Mouse (Mus musculus) CD8-positive naive resting alpha-beta T cell, adult 2 months (primary cell): Measurements from ENCODE around the gene Zfp940.
A peak's percentile ranks its signal among the peaks of the same experiment; 100 is the strongest.
"Not testable (repeated sequence)": the region's sequence is repeated elsewhere in the genome, so short reads cannot be mapped to it uniquely, and the experiment has no call there.

Experiments
- DNase-seq, 2 experiments: peaks; one replicate each; pipeline ENCODE4 v3.0.0; 2022; ENCODE audit warnings: low read depth in 2 of 2, low spot score in 2 of 2

Gene Zfp940

DNA sequence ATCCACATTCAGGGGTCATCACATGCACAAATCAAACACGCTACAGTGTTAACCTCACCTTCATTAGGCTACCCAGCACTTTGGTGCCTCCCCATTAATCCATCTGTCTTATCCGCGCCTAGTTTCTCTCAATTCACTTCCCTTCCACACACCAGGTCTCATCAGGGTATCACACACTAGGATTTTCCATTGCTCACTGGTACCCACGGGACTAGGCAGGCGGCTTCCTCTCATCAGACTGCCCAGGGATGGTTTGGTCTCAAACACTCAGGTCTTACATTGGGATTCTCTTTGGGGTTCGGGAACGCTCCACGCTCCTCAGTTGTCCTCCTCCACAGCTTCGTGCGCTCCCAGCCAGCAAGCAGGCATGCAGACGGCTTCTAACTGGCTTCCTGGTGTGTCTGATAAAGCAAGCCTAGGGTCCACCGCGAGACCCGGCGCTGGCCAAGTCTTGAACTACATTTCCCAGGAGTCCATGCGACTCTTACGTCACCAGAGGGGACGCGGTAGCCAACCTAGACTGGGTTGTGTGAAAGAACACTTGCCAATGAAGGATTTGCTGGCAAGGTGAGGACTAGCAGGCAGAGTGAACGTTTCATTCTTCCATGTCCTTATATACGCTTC is at the start of gene Zfp940:
Gene Zfp940 (minus strand): TSS at position 451 of the 624 bp plus-strand sequence.
- DNase-seq = peak; percentile 70 to 81

DNA sequence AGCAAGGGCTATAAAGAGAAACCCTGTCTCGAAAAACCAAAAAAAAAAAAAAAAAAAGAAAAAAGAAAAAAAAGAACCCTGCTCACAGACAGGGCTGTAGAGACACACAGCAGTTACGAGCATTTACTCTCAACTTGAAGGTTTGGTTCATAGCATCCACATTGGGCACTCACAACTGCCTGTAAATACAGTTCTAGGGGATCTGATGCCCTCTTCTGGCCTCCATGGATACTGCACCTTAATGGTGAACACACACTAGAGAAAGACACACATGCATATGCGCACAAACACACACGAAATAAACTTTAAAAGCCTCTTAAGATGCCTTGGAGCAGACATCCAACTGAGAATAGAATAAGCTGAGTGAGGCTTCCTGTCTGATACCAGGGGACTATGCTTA is 44.9 kb upstream of the Zfp940 start:
- DNase-seq = no peak

DNA sequence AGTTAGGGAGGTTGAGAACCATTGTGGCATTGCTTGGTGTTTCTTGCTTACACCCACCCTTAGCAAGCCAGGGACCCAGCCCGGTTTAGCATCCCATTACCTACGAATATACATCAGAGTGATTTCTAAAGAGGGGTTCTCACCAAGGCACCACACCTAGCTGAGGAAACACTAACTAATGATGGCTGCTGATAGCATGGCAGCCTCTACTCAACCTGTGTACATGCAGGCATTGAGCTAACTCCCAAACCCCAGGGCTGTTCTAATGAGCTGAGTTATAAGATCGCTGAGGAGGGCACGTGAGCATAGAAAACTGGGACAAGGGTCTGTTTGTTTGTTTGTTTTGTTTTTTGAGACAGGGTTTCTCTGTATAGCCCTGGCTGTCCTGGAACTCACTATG is 39.3 kb upstream of the Zfp940 start:
- DNase-seq = no peak

DNA sequence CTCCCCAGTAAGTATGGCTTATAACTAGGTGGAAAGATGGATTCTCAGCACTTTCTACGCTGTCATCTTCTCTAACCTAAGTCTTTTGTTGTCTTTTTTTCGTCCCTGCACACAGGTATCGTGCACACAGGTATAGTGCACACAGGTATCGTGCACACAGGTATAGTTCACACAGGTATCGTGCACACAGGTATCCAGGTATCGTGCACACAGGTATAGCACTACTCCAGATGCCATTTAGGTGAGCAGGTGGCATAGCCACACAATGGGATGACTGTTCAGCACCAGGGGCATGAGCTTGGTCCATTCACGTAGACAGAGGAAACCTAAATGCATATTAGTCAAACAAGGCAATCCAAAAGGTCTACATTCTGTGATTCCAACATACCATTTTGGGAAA is 37.0 kb upstream of the Zfp940 start:
- DNase-seq = no peak

DNA sequence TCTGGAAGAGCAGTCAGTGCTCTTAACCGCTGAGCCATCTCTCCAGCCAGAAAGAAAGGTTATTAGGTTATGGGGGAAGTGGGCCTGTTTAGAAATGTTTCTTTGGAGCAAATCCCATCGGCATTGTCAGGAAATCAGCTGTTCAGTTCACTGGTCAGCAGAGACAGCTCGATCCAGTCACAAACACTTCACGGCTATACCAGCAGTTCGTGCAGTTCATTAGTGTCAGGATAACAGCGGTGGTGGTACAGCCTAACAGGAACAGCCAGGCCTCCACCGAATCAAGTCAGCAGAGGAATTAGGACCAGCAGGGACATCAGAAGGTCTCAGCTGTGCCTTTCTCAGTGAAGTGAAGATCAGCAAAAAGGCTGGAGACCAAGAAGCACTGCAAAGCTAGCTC is 27.4 kb upstream of the Zfp940 start:
- no peak for DNase-seq

DNA sequence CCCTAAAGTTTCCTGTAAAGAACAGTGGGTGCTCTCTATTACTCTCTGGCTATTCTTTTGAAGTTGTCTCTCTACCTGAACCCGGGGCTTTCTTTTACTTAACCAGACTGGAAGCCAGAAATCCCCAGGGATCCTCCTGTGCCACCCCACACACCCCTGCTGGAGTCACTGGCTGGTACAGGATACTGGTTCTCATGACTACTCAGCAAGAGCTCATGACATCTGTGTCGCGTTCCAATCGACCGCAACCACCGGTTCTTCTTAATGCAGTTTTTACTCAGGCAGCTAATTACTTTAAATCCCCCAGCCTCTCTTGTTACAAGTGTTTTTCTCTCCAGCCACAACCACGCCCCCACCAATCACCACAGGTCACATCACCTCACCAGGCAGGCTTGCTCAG is 26.6 kb upstream of the Zfp940 start:
- DNase-seq = no peak

DNA sequence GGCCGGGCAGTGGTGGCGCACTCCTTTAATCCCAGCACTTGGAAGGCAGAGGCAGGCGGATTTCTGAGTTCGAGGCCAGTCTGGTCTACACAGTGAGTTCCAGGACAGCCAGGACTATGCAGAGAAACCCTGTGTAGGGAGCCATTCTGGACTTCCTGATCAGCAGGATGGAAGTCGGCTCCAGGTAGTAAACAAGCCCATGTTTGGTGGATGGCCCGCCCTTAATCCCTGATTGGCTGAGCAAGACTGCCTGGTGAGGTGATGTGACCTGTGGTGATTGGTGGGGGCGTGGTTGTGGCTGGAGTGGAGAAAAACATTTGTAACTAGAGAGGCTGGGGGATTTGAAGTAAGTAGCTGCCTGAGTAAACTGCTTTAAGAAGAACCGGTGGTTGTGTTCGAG is 24.1 kb upstream of the Zfp940 start:
- not testable (repeated sequence) for DNase-seq

DNA sequence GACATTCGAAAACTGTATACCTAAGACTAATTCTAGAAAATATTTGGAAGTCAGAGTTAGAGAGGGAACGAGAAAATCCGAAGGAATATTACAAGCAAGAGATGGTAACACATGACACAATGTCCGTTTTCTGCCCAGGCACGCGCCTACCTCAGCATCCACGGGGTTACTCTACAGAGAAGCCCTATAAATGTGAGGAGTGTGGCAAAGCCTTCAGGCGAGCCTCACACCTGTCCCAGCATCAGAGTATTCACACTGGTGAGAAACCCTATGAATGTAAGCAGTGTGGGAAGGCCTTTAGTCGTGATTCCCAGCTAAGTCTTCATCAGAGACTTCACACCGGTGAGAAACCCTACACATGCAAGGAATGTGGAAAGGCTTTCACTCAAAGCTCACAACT is 20.8 kb upstream of the Zfp940 start:
- no peak for DNase-seq

DNA sequence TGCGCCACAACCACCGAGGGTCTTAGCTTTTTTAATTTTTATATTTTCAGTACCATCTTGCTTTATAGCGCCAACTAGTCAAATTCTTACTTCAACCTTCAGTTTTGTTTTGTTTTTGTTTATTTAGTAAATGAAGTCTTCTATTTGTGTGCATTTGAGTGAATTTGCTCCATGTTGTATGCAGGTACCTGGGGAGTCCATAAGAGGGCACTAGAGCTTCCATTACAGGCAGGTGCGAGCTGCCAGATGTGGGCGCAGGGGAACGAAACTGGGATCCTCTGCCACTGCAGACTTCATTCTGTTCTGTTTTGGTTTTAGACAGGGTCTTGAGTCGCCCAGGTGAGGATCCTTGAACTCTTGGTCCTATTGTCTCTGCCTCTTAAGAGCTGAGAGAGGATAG is 8.2 kb upstream of the Zfp940 start:
- DNase-seq = no peak

DNA sequence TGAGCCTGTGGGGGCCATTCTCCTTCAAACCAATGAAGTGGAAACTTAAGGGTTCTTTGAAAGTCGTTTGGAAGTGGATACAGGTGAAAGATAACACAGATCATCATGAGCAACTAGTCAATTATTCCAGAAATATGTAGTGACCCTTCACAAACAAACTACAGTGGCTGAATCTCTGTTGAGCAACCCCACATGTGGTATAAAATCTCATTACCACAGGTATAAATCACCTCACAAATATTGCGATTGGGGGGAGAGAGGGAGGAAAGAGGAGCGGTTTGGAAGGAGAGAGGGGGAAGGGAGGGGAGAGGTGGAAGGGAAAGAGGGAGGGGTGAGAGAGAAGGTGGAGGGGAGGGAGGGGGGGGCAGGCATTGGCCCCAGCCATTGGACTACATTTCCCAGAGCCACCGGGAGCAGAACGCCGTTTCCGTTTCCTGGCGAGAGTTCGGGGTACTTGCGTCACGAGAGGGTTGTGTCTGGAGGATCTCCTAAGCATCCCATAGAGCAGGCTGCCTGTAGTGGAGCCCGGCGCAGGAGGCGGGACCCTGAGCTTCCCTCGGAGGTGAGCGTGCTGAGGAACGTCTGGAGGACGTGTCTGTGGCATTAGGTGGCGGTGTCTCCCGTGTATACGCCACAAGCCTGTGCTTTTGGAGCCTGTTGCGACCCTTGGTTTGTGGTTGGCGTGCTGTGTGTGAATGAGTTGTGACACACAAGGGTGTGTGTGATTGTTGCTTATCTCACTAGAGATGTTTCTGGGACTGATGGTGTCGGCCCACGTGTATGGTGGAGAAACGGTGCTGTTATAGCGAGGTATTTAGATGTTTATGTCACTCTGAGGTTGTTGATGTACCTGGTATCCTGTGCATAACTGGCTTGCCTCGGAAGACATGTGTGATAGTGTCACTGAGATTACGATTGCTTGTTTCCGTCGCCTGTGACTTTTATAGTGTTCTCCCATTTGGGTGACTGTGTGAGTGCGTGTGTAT is 6.4 kb upstream of the Zfp940 start, which contains the start of gene Zfp420:
Gene Zfp420 (plus strand): TSS at position 448 of the 986 bp plus-strand sequence.
- DNase-seq = peak; percentile 73 to 77

DNA sequence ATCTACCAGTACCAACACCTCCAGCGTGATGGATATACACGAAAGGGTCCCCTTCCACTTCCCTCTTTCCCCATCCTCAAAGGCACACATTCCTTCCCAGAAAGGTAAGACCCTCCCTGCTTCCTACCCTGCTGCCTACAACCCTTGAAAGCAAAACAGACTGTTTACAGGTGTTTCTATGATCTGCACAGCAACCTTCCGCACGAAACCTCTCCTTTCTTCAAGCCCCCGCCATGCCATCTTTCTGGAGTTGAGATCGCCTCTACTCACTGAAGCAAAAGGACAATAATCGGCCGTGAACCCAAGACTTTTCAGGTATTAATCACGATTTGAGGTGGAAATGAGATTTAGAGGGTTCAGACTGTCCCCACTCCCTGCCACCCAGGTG is 644 bp downstream of the Zfp940 start:
- no peak for DNase-seq

DNA sequence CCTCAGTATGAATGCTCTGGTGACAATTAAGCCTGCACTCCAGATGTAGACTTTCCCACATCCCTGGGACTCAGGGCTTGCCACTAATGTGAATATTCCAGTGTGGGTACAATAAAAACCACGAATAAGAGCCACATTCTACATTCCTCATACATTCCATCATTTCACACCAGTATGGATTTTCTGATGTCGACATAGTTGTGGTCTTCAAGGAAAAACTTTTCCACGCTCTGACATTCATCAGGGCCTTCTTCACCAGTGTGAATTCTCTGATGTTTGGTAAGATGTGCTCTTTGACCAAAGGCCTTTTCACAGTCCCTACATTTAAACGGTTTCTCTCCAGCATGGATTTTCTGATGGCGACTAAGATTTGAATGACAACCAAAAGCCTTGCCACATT is 8.9 kb downstream of the Zfp940 start:
- DNase-seq = no peak

DNA sequence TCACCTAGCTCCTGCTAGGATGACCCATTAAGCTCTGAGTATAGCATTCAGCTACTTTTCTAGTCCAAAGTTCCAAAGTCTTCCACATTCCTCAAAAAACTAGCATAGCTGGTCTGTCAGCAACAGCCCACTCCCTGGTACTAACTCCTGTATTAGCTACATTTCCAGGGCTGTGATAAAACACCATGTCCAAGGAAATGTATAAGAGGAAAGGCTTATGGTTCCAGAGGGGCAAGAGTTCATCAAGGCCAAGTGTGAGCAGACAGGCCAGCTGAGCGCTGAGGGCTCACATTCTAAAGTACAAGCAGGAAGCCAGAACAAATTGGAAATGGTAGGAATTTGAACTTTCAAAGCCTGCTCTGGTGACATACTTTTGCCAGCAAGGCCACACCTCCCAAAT is 11.4 kb downstream of the Zfp940 start:
- no peak for DNase-seq

DNA sequence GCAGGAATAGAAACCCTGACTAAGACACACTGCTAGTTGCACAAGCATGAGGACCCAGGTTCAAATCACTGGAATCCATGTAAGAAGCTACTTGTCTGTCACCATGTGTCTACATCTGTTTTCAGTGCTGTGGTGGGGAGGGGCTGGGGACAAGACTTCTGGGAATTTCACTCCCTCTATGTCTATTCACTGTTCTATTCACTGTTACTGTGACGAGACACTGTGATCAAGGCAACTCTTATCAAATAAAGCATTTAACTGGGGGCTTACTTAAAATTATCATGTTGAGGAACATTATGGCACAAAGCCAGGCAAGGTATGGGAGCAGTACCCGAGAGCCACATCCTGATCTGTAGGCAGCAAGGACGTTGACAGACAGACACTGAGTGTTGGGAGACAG is 14.2 kb downstream of the Zfp940 start:
- DNase-seq = no peak

DNA sequence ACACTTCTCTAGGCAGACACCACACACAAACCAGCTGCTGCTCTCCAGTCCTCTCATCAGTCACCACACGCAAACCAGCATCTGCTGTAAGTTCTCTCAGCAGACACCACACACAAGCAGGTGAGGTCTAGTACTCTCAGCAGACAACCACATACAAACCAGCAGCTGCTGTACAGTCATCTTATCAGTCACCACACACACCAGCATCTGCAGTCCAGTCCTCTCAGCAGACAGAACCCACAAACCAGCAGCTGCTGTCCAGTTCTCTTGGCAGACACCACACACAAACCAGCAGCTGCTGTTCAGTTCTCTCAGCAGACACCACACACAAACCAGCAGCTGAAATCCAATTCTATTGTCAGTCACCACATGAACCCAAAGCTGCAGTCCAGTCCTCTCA is 16.7 kb downstream of the Zfp940 start:
- DNase-seq = no peak

DNA sequence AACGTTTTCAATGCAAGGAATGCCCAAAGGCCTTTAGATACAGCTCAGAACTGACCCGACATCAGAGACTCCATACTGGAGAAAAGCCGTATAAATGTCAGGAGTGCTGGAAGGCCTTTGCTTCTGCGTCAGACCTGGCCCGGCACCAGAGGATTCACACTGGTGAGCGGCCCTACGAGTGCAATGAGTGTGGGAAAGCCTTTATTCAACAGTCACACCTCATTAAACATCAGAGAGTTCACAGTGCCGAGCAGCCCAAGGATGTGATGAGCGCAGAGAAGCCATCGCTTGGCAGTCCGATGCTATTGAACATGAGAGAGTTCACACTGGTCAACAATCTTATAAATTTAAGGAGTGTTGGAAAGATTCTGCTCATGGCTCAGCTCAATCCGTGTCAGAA is 23.7 kb downstream of the Zfp940 start:
- DNase-seq = no peak

DNA sequence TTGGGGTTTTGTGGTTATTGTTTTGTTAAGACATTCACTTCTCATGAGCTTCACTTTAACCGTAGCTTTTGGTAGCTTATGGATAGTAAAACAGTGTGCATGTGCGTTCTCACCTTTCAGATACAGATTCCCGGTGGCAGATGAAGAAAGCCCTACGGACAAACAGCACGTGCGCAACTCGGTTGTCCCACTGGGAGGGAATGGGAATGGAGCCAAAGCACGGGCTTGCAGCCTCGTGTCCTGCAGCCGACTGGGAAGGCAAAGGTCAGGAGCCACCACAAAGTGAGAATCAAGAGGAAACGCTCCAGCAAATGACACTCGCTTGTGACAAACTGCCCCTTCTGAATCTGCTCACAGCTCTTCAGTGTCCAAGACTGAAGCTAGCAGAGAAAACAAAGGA is 25.5 kb downstream of the Zfp940 start:
- no peak for DNase-seq

DNA sequence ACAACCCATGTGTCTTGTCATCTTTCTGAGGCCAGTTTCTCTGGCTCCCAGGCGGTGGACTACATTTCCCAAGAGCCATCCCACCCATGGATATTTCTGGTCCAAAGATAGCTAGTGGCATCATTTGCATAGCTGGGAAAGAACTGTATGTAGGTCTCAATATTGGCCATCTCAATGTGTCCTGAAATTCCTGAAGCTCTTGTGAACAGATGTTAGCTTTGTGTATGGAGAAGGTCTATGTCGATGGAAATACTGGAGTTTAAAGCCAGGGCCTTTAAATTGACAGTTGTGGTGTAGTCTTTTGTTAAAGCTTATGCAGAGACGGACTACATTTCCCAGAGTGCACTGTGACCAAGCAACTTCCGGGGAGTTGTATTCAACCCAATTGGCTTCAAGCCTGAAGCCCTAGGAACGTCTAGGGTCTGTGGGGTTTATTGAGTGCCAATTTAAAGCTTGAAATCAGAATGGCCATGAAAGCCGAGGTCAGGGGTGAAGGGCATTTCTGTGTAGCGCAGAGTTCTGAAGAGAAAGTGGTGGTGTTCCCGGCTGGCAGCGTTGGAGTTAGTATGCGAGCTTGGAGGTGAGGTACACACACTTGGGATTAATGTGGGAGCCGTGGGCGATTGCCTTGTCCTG is 34.7 kb downstream of the Zfp940 start:
- peak; percentile 58 to 71 for DNase-seq

DNA sequence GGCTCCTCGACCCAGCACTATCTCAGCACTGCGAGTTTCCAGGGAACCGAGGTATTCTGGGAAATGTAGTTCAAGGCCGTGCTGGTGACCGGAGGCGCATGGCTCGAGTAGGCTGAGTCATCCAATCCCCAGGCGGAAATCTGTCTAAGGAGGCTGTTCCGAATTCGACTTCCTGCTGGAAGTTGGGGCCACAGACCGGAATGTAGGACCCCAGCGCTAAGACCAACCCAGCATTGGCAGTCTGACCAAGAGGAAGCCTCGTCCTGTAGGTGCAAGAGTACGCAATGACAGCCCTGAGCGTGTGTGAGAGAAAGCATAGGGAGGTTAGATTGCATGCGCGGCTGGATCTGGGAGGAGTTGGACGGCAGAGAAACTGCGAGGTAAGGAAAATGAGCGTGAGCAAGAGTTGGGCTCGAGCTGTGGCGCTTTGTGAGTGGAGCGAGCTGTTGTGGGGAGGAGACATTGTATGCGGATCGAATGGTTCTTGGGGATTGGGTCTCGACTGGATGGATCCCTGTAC is 37.5 kb downstream of the Zfp940 start, which contains the start of gene Zfp790:
Gene Zfp790 (plus strand): TSS at position 205 of the 520 bp plus-strand sequence.
- DNase-seq = peak; percentile 66 to 78

DNA sequence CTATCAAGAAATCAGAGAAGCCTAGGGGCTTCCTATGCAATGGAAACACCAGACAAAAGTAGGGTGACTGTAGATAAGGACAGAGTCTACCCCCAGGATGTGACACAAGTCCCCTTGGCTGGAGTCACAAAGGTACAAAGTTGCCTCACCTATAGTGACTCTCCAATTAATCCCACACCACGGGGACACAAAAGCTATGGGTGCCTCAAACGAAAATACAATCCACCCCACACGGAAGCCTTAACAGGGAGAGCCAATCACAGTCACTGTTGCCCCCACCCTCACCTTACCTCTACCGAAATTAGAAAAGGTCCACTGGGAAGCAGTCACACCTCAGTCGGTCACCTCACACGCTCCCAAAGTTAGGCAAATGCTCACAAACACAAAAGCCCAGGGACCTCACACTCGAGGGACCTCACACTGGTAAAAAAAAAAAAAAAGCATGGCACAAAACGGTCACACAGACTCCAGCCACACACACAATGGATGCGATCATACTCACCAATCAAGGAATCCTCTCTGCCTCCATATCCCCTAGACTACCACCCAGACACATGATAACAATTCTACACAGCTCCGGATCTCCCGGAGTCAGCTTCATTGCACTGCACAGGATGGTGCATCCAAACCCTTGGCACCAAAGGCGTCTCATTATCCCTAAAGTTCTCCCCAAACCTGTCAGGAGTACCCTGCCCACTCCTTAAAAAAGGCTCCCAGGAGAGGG is 38.2 kb downstream of the Zfp940 start:
- no peak for DNase-seq

DNA sequence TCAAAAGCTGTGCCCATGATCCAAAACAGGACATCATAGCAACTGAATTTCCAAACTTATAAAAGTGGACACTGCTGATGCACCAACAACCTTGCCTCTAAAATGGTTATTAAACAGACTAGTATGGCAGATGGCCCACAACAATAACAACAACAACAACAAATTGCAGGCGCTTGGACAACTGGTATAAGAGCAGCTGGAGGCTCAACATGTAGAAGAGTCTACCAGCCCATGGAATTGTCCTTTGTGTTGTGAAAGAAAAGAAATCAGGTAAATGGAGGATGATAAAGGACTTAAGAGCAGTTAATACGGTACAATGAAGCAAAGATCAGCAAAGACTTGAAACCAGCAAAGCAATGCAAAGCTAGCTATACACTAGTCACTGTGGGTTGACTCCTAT is 39.1 kb downstream of the Zfp940 start:
- no peak for DNase-seq
